Mouse (Mus musculus): ENCODE measurements around the gene Ttll11.

Ttll11 gene

GRCm38 (mm10) chr2:35768538-35769238 is 211.0 kb downstream of the Ttll11 start:
- peak; percentile 66 to 83 for DNase-seq (ENCODE audit: low spot score in 2 of 2)

GRCm38 (mm10) chr2:35767834-35768537 is 211.7 kb downstream of the Ttll11 start:
- DNase-seq (ENCODE audit: low spot score in 2 of 2) = peak; percentile 60 to 64

GRCm38 (mm10) chr2:35764328-35764727 is 215.4 kb downstream of the Ttll11 start:
- no peak for DNase-seq (ENCODE audit: low spot score in 2 of 2)

GRCm38 (mm10) chr2:35763818-35764217 is 215.9 kb downstream of the Ttll11 start:
- no peak for DNase-seq (ENCODE audit: low spot score in 2 of 2)

- DNase-seq (ENCODE audit: low spot score in 2 of 2) = no peak
These were observed 218.3 kb downstream of the Ttll11 start for GRCm38 (mm10) chr2:35761458-35761857.

GRCm38 (mm10) chr2:35760867-35761266 is 218.8 kb downstream of the Ttll11 start:
- no peak for DNase-seq (ENCODE audit: low spot score in 2 of 2)

- no peak for DNase-seq (ENCODE audit: low spot score in 2 of 2)
These were observed 219.4 kb downstream of the Ttll11 start for GRCm38 (mm10) chr2:35760352-35760751.

- no peak for DNase-seq (ENCODE audit: low spot score in 2 of 2)
These were observed 223.2 kb downstream of the Ttll11 start for GRCm38 (mm10) chr2:35756467-35756866.

GRCm38 (mm10) chr2:35751781-35752505 is 227.8 kb downstream of the Ttll11 start:
- DNase-seq (ENCODE audit: low spot score in 2 of 2) = no peak

- DNase-seq (ENCODE audit: low spot score in 2 of 2) = no peak
These were observed 229.1 kb downstream of the Ttll11 start for GRCm38 (mm10) chr2:35750533-35751141.

GRCm38 (mm10) chr2:35747371-35748035 is 232.2 kb downstream of the Ttll11 start:
- no peak for DNase-seq (ENCODE audit: low spot score in 2 of 2)

- peak; percentile 77 to 85 for DNase-seq (ENCODE audit: low spot score in 2 of 2)
These were observed 233.1 kb downstream of the Ttll11 start for GRCm38 (mm10) chr2:35746638-35747037.

- no peak for DNase-seq (ENCODE audit: low spot score in 2 of 2)
These were observed 233.8 kb downstream of the Ttll11 start for GRCm38 (mm10) chr2:35745876-35746275.

- no peak for DNase-seq (ENCODE audit: low spot score in 2 of 2)
These were observed 240.0 kb downstream of the Ttll11 start for GRCm38 (mm10) chr2:35739669-35740254.

- DNase-seq (ENCODE audit: low spot score in 2 of 2) = no peak
These were observed 242.2 kb downstream of the Ttll11 start for GRCm38 (mm10) chr2:35737467-35738027.

- DNase-seq (ENCODE audit: low spot score in 2 of 2) = no peak
These were observed 243.7 kb downstream of the Ttll11 start for GRCm38 (mm10) chr2:35736061-35736460.

GRCm38 (mm10) chr2:35735001-35735400 is 244.7 kb downstream of the Ttll11 start:
- DNase-seq (ENCODE audit: low spot score in 2 of 2) = no peak

- peak in 1 of 2 experiments; percentile 38 for DNase-seq (ENCODE audit: low spot score in 2 of 2)
These were observed 247.9 kb downstream of the Ttll11 start for GRCm38 (mm10) chr2:35731671-35732449.

- DNase-seq (ENCODE audit: low spot score in 2 of 2) = no peak
These were observed 250.3 kb downstream of the Ttll11 start for GRCm38 (mm10) chr2:35729077-35730065.
